9 mouse cellular contexts compared by ENCODE assay signal in genomic region chrX:48019940-48020339, GRCm38 (mm10). TPM values are rescaled to one million over a fixed set of nuclear protein-coding genes. Genes with fewer than 3 reads are reported as not detected.
A peak's percentile ranks its signal among the peaks of the same experiment; 100 is the strongest.
DNase-seq lines count a peak whose midpoint lies in the region; ATAC-seq lines count a peak whose summit lies in the region.
"Had no signal": no experiment of that assay in that cellular context is flagged by ENCODE, and none has a peak within 500 bp of the region (broad histone marks: within the 10 kb centered on the region; RNA-seq: fewer than 3 reads in every experiment).

No protein-coding gene starts in this region.

- WGBS in heart, embryonic 10.5 days = 17% methylated on average over 5 of the region's 5 CpGs
- WGBS in hindbrain, embryonic 13.5 days = 19% methylated on average over 5 of the region's 5 CpGs

- no peaks in the 10 kb centered on the region for H3K36me3 ChIP-seq in heart, embryonic 10.5 days
- H3K36me3 ChIP-seq in hindbrain, embryonic 13.5 days = no peaks in the 10 kb centered on the region
- H3K36me3 ChIP-seq in splenic B cell, adult 2 months (ENCODE audit: control insufficient read depth, insufficient read depth, low read length, poor library complexity, severe bottlenecking) = no peaks in the 10 kb centered on the region

- ATAC-seq in frontal cortex, adult (ENCODE audit: low TSS enrichment) = peak; percentile 77
- ATAC-seq in hindbrain, embryonic 13.5 days (ENCODE audit: low FRiP score) = 0 out of 2 replicates have a peak, but pooled peaks have one; percentile 25

- no peak overlapping the region for H3K4me3 ChIP-seq in heart, embryonic 10.5 days
- H3K4me3 ChIP-seq in hindbrain, embryonic 13.5 days = no peak overlapping the region
- H3K4me3 ChIP-seq: myocyte had no signal

- H3K4me1 ChIP-seq in heart, embryonic 10.5 days = no peaks in the 10 kb centered on the region
- H3K4me1 ChIP-seq in hindbrain, embryonic 13.5 days (replicated peaks) = peaks cover 17% of the 10 kb centered on the region

- H3K27me3 ChIP-seq in heart, embryonic 10.5 days (ENCODE audit: insufficient read depth, poor library complexity, severe bottlenecking) = peaks cover 47% of the 10 kb centered on the region
- H3K27me3 ChIP-seq in hindbrain, embryonic 13.5 days = peaks cover 20% of the 10 kb centered on the region
- no peaks in the 10 kb centered on the region for H3K27me3 ChIP-seq in splenic B cell, adult 2 months (ENCODE audit: control insufficient read depth, insufficient read depth, low read length, poor library complexity, severe bottlenecking)

- no peaks in the 10 kb centered on the region for H3K9me3 ChIP-seq in heart, embryonic 10.5 days
- H3K9me3 ChIP-seq in hindbrain, embryonic 13.5 days = no peaks in the 10 kb centered on the region

- H3K9ac ChIP-seq in hindbrain, embryonic 13.5 days = no peak overlapping the region

- peak; percentile 91 for DNase-seq in heart, adult 11 months
- DNase-seq in heart, embryonic 10.5 days (ENCODE audit: low spot score) = no peak
- DNase-seq in c-Kit-positive CD71-positive TER-119-negative erythroid progenitor cells, embryonic 14.5 days (ENCODE audit: low read depth) = peak; percentile 19
- peak; percentile 56 for DNase-seq in left cerebral cortex, adult 11 months (ENCODE audit: low spot score)
- DNase-seq in mesoderm, embryonic 11.5 days (ENCODE audit: low read depth, low spot score) = peak; percentile 68
- DNase-seq in splenic B cell, adult 2 months (ENCODE audit: low read depth, low spot score) = peak; percentile 76

- H3K4me2 ChIP-seq in hindbrain, embryonic 13.5 days = no peak overlapping the region

- H3K27ac ChIP-seq in heart, embryonic 10.5 days = no peak overlapping the region
- H3K27ac ChIP-seq in hindbrain, embryonic 13.5 days = no peak overlapping the region

RNA-seq across cellular contexts. Expression of gene Apln, which starts 14.7 kb away (rescaled TPM):
- polyA plus RNA-seq in heart, embryonic 10.5 days (2016; fragmentation: Nextera tagmentation; extraction: Ambion mirVana) = 0.71 and 1.4 TPM in 2 replicates
- 2.9 and 3.1 TPM in 2 replicates for polyA plus RNA-seq in hindbrain, embryonic 13.5 days (2015; fragmentation: Nextera tagmentation; extraction: Ambion mirVana)
